Mouse (Mus musculus) B cell, adult (primary cell): ENCODE measurements around the gene Gm4969. TPM values are rescaled to one million over a fixed set of nuclear protein-coding genes. Genes with fewer than 3 reads are reported as not detected.

ENCODE experiments used
- total RNA-seq: library from RNA; stranded (reverse); gene quantifications from 4 replicates; pipeline ENCODE4 v1.2.4, GENCODE M21; 2023; ENCODE audit not compliant: inconsistent age

Gene Gm4969
- total RNA-seq, result 0.12 TPM in 1 of 4 replicates, not detected in the others

DNA sequence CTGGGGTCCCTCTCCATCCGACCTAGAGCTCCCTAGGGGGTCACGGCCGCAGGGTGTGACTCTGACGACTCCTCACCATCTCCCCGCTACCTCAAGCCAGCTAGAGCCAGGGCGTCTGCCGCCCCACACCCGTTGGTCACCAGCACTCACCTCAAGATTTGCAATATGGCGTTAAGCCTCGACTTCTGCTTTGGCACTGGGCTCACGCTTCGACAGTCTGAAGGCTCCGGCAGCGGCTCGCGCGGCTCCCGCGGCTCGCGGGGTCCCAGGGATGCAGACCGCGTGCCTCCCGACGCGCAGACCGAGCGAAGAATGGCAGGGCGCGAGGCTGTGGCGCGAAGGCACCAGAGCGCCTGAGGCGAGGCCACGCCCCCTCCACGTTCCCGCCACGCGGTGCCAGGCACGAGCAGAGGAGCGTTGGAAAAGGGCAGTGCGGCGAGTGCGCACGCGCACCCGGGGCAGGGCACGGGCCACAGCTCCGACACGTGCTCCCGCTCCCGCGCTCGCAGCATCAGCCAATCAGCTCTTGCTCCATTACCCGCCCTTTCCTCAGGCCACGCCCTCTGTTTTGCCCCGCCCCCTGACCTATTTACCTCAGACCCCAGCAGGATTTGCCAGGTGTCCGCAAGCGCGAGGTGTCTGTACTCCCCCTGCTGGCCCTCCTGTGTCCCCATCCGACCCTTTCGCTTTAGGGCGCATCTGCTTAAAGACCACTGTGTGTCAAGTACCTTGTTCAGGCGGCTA lies at the start of gene Gm4969:
Gene Gm4969 (minus strand): TSS at position 341 of the 744 bp plus-strand sequence.

GRCm38 (mm10) chr7:19165656-19166423 lies 47.7 kb upstream of the Gm4969 start, which contains the start of gene Gipr:
Gene Gipr, minus strand, starts transcription at chr7:19166127.

GRCm38 (mm10) chr7:19149626-19150025 lies 31.5 kb upstream of the Gm4969 start, which contains the start of gene Snrpd2:
Gene Snrpd2, plus strand, starts transcription at chr7:19149722.

GRCm38 (mm10) chr7:19148875-19149541 lies 30.8 kb upstream of the Gm4969 start, which contains the start of gene Qpctl:
Gene Qpctl, minus strand, starts transcription at chr7:19149291.

GRCm38 (mm10) chr7:19119631-19120429 lies 1.7 kb upstream of the Gm4969 start, which contains the start of gene Fbxo46:
Gene Fbxo46, plus strand, starts transcription at chr7:19119859.

DNA sequence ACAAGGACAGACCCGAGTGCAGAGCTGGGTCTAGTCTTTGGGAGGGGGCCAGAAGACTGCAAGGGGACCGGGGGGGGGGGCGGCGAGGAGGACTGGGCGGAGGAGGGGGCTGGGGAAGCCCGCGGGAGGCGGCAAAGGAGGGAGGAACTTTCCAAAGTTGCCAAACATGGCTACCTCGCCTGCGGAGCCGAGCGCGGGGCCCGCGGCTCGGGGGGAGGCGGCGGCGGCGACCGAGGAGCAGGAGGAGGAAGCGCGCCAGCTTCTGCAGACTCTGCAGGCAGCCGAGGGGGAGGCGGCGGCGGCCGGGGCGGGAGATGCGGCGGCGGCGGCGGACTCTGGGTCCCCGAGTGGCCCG lies 23.7 kb downstream of the Gm4969 start, which contains the start of gene Six5:
Gene Six5 (plus strand): TSS at position 124 of the 355 bp plus-strand sequence.

GRCm38 (mm10) chr7:19083701-19084100 lies 34.5 kb downstream of the Gm4969 start, which contains the start of gene Dmpk:
Gene Dmpk, plus strand, starts transcription at chr7:19083849.

DNA sequence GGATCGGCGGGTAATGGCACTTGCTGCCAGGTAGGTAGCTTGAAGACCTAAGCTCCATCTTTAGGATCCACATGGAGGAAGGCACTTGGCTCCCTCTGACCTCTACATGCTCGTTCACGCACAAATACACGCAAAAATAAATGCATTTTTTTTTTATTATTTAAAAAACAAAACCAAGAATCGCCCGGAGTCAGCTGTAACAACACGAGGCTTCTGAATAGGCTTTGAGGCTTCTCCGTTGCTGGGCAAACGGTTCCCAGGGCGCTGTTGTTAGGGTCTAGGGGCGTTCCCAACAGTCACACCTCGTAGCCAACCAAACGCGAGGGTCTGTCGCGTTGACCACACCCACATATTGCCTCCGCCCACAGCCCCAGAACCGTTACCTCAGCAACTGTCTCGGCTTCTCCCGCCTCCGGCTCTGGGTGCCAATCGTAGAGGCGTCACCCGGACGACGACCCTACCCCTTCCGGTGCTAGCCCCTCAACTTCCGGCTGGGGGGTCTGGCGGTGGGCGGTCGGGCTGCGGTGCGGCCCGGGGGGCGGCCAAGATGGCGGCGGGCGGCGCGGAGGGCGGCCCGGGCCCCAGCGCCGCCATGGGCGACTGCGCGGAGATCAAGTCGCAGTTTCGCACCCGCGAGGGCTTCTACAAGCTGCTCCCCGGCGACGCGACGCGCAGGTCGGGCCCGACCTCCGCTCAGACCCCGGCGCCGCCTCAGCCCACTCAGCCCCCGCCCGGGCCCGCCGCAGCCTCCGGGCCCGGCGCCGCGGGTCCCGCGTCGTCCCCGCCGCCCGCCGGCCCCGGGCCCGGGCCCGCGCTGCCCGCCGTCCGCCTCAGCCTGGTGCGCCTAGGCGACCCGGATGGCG lies 42.2 kb downstream of the Gm4969 start, which contains the start of gene Dmwd:
Gene Dmwd (plus strand): TSS at position 505 of the 863 bp plus-strand sequence.

DNA sequence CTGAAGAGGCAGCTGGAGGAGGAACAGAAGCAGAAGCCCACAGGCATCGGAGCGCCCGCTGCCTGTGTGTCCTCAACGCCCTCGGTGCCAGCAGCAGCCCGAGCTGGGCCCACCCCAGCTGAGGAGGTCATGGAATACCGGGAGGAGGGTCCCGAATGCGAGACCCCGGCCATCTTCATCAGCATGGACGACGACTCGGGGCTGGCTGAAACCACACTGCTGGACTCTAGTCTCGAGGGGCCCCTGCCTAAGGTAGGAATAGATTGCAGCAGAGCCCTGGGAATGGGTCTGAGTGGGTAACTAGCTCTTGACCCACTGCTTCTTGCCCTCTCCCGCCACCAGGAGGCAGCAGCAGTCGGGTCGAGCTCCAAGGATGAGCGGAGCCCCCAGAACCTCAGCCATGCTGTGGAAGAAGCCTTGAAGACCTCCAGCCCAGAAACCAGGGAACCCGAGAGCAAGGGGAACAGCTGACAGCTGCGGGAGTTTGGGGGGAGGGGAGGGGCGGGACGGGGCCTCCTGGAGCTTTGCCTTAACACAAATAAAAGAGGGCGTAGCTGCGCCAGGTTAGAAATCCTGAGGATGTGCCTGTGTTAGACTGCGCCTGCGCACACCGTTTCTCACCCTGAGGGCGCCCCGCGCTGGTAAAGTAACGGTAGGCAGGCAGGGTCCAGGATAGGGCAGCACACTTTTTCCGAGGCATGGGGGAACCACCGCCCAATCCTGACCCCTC lies 64.0 kb downstream of the Gm4969 start, which contains the start of gene Rsph6a:
Gene Rsph6a (plus strand): TSS at position 644 of the 730 bp plus-strand sequence.

Other genes with a start within 250 kb of the Gm4969 start
- 20.5 to 23.4 TPM (median 22.0 TPM) in 4 replicates for gene Pglyrp1, start 247.0 kb downstream of the Gm4969 start, total RNA-seq
- gene Ccdc61, start 208.0 kb downstream of the Gm4969 start, total RNA-seq, result 17.6 to 25.4 TPM (median 23.2 TPM) in 4 replicates
- gene Nova2, start 192.5 kb downstream of the Gm4969 start, total RNA-seq, result not detected in 4 replicates
- gene Nanos2, start 131.0 kb downstream of the Gm4969 start, total RNA-seq, result not detected in 4 replicates
- 1.2 to 2.0 TPM (median 1.5 TPM) in 4 replicates for gene Mypop, start 127.1 kb downstream of the Gm4969 start, total RNA-seq
- gene Irf2bp1, start 114.3 kb downstream of the Gm4969 start, total RNA-seq, result 28.5 to 35.3 TPM (median 33.8 TPM) in 4 replicates
- gene Foxa3, start 94.8 kb downstream of the Gm4969 start, total RNA-seq, result not detected in 4 replicates
- gene Sympk, start 94.0 kb downstream of the Gm4969 start, total RNA-seq, result 99.2 to 117 TPM (median 107 TPM) in 4 replicates
- gene Rsph6a, start 63.7 kb downstream of the Gm4969 start, total RNA-seq, result 1.00 TPM in 1 of 4 replicates, not detected in the others
- gene Dmwd, start 42.1 kb downstream of the Gm4969 start, total RNA-seq, result 19.7 to 23.8 TPM (median 21.4 TPM) in 4 replicates
- gene Dmpk, start 34.5 kb downstream of the Gm4969 start, total RNA-seq, result 15.9 to 23.2 TPM (median 19.0 TPM) in 4 replicates
- 0.21 to 0.51 TPM (median 0.34 TPM) in 4 replicates for gene Six5, start 23.8 kb downstream of the Gm4969 start, total RNA-seq
- gene Fbxo46, start 1.5 kb upstream of the Gm4969 start, total RNA-seq, result 25.7 to 28.5 TPM (median 26.6 TPM) in 4 replicates
- gene Qpctl, start 30.9 kb upstream of the Gm4969 start, total RNA-seq, result 10.1 to 12.4 TPM (median 10.5 TPM) in 4 replicates
- gene Snrpd2, start 31.4 kb upstream of the Gm4969 start, total RNA-seq, result 91.1 to 103 TPM (median 97.6 TPM) in 4 replicates
- not detected in 4 replicates for gene Gipr, start 47.8 kb upstream of the Gm4969 start, total RNA-seq
- gene Eml2, start 58.1 kb upstream of the Gm4969 start, total RNA-seq, result 20.8 to 29.3 TPM (median 27.0 TPM) in 4 replicates
- 0.16 TPM in 1 of 4 replicates, not detected in the others for gene Gpr4, start 94.2 kb upstream of the Gm4969 start, total RNA-seq
- 46.7 to 54.6 TPM (median 48.7 TPM) in 4 replicates for gene Opa3, start 110.0 kb upstream of the Gm4969 start, total RNA-seq
- gene Vasp, start 153.4 kb upstream of the Gm4969 start, total RNA-seq, result 349 to 378 TPM (median 355 TPM) in 4 replicates
- 0.64 TPM in 1 of 4 replicates, not detected in the others for gene Ppm1n, start 161.7 kb upstream of the Gm4969 start, total RNA-seq
- 0.24 TPM in 1 of 4 replicates, not detected in the others for gene Rtn2, start 164.3 kb upstream of the Gm4969 start, total RNA-seq
- 2,334 to 3,047 TPM (median 2,835 TPM) in 4 replicates for gene Fosb, start 191.7 kb upstream of the Gm4969 start, total RNA-seq
- 66.5 to 73.8 TPM (median 68.8 TPM) in 4 replicates for gene Ercc1, start 226.4 kb upstream of the Gm4969 start, total RNA-seq
- gene Cd3eap, start 241.1 kb upstream of the Gm4969 start, total RNA-seq, result 6.2 to 8.3 TPM (median 7.5 TPM) in 4 replicates
- 0.54 to 2.1 TPM (median 0.86 TPM) in 4 replicates for gene Ppp1r13l, start 241.4 kb upstream of the Gm4969 start, total RNA-seq